Mouse (Mus musculus): ENCODE measurements at regions not wholly inside any gene's neighbourhood (a gene's known extent, or its start where the extent isn't known, plus 50 kb on each side); places are given as distances from the start of the nearest gene placed in this dataset.

GRCm38 (mm10) chr15:15220296-15220695, 1508.3 kb upstream of the Cdh9 start:
- H3K79me2 ChIP-seq (ENCODE audit: control insufficient read depth, insufficient read depth), result no peaks in the 10 kb centered on the region
- H3K36me3 ChIP-seq (ENCODE audit: control insufficient read depth, insufficient read depth), result no peaks in the 10 kb centered on the region
- H3K4me2 ChIP-seq (ENCODE audit: low read depth), result no peak overlapping the region
- H3K4me3 ChIP-seq, result no peak overlapping the region
- TF ChIP-seq MYOD1 (IDR thresholded peaks at IDR 0.05; ENCODE audit: control insufficient read depth in 1 of 3, insufficient read length in 2 of 3, low read depth in 2 of 3) (no peak), MAX (IDR thresholded peaks at IDR 0.05; ENCODE audit: low read depth) (no peak), SRF (IDR thresholded peaks at IDR 0.05; ENCODE audit: control insufficient read depth, insufficient read length, low read depth) (no peak), CEBPB (IDR thresholded peaks at IDR 0.05; ENCODE audit: insufficient read depth, poor library complexity, severe bottlenecking) (no peak), POLR2A (IDR thresholded peaks at IDR 0.05; ENCODE audit: insufficient read length, low read depth) (no peak), E2F4 (IDR thresholded peaks at IDR 0.05; ENCODE audit: insufficient read depth) (no peak), TCF3 (IDR thresholded peaks at IDR 0.05; ENCODE audit: insufficient read length, low read depth) (no peak)
- H3K27me3 ChIP-seq (ENCODE audit: control insufficient read depth, insufficient read depth, insufficient read length), result no peaks in the 10 kb centered on the region
- H3ac ChIP-seq (ENCODE audit: control insufficient read depth, insufficient read length), result no peak overlapping the region

- H3K4me2 ChIP-seq (ENCODE audit: low read depth), result no peak overlapping the region
- H3K36me3 ChIP-seq (ENCODE audit: control insufficient read depth, insufficient read depth), result no peaks in the 10 kb centered on the region
- TF ChIP-seq SRF (IDR thresholded peaks at IDR 0.05; ENCODE audit: control insufficient read depth, insufficient read length, low read depth) (no peak), CEBPB (IDR thresholded peaks at IDR 0.05; ENCODE audit: insufficient read depth, poor library complexity, severe bottlenecking) (no peak), MAX (IDR thresholded peaks at IDR 0.05; ENCODE audit: low read depth) (no peak), POLR2AphosphoS2 (IDR thresholded peaks at IDR 0.05; ENCODE audit: insufficient read length, low read depth) (no peak), USF1 (IDR thresholded peaks at IDR 0.05; ENCODE audit: low read depth) (no peak), POLR2A (IDR thresholded peaks at IDR 0.05; ENCODE audit: insufficient read length, low read depth) (no peak), TCF12 (IDR thresholded peaks at IDR 0.05; ENCODE audit: insufficient read depth, poor library complexity, severe bottlenecking) (no peak), REST (IDR thresholded peaks at IDR 0.05; ENCODE audit: insufficient read depth, insufficient read length) (no peak), MYOG (IDR thresholded peaks at IDR 0.05; ENCODE audit: control insufficient read depth in 1 of 3, insufficient read depth in 1 of 3, insufficient read length in 2 of 3, low read depth in 2 of 3) (no peak), E2F4 (IDR thresholded peaks at IDR 0.05; ENCODE audit: insufficient read depth) (no peak), MYOD1 (IDR thresholded peaks at IDR 0.05; ENCODE audit: control insufficient read depth in 1 of 3, insufficient read length in 2 of 3, low read depth in 2 of 3) (no peak), TCF3 (IDR thresholded peaks at IDR 0.05; ENCODE audit: insufficient read length, low read depth) (no peak)
- no peaks in the 10 kb centered on the region for H3K27me3 ChIP-seq (ENCODE audit: control insufficient read depth, insufficient read depth, insufficient read length)
- no peak overlapping the region for H3K4me3 ChIP-seq
- H3K79me2 ChIP-seq (ENCODE audit: control insufficient read depth, insufficient read depth), result no peaks in the 10 kb centered on the region
- no peak overlapping the region for H3ac ChIP-seq (ENCODE audit: control insufficient read depth, insufficient read length)
Measured at GRCm38 (mm10) chr15:15229926-15230325, 1498.6 kb upstream of the Cdh9 start.

GRCm38 (mm10) chr15:15238309-15238708, 1490.2 kb upstream of the Cdh9 start:
- no peaks in the 10 kb centered on the region for H3K27me3 ChIP-seq (ENCODE audit: control insufficient read depth, insufficient read depth, insufficient read length)
- H3K4me3 ChIP-seq, result no peak overlapping the region
- TF ChIP-seq MAX (IDR thresholded peaks at IDR 0.05; ENCODE audit: low read depth) (no peak), REST (IDR thresholded peaks at IDR 0.05; ENCODE audit: insufficient read depth, insufficient read length) (no peak), SRF (IDR thresholded peaks at IDR 0.05; ENCODE audit: control insufficient read depth, insufficient read length, low read depth) (no peak), USF1 (IDR thresholded peaks at IDR 0.05; ENCODE audit: low read depth) (no peak), POLR2A (IDR thresholded peaks at IDR 0.05; ENCODE audit: insufficient read length, low read depth) (no peak), TCF12 (IDR thresholded peaks at IDR 0.05; ENCODE audit: insufficient read depth, poor library complexity, severe bottlenecking) (no peak)
- H3K79me2 ChIP-seq (ENCODE audit: control insufficient read depth, insufficient read depth), result no peaks in the 10 kb centered on the region
- no peak overlapping the region for H3K4me2 ChIP-seq (ENCODE audit: low read depth)
- H3K36me3 ChIP-seq (ENCODE audit: control insufficient read depth, insufficient read depth), result no peaks in the 10 kb centered on the region
- H3ac ChIP-seq (ENCODE audit: control insufficient read depth, insufficient read length), result no peak overlapping the region

Data from myocyte (in vitro differentiated cells).